Mouse (Mus musculus) brain, embryonic 14.5 days (tissue): ENCODE results near the gene Tmem53.
A peak's percentile ranks its signal among the peaks of the same experiment; 100 is the strongest.

Experiments used
- CTCF ChIP-seq: fragments of 200-500 bp; IDR thresholded peaks from 2 replicates; pipeline ENCODE4 v1.5.1; 2012; ENCODE audit warnings: inconsistent platforms, mild to moderate bottlenecking, moderate library complexity, borderline replicate concordance; ENCODE audit not compliant: insufficient read depth, insufficient read length; ENCODE audit errors: extremely low read depth
- POLR2A ChIP-seq: fragments of 200-500 bp; IDR thresholded peaks from 2 replicates; pipeline ENCODE4 v1.6.1; 2012; ENCODE audit warnings: mild to moderate bottlenecking, inconsistent platforms, borderline replicate concordance; ENCODE audit not compliant: poor library complexity, insufficient read depth, insufficient read length, severe bottlenecking; ENCODE audit errors: extremely low read depth

GRCm38 (mm10) chr4:117309427-117309826 lies 57.7 kb downstream of the Tmem53 start:
- TF ChIP-seq CTCF (peak; percentile 17; the same call in 1 of the 2 replicates), POLR2A (no peak)
